Mouse (Mus musculus) thymus, adult 2 months (tissue): ENCODE results near the gene Ranbp3l. TPM values are rescaled to one million over a fixed set of nuclear protein-coding genes. Genes with fewer than 3 reads are reported as not detected.

Experiments
- DNase-seq: peaks from one replicate; pipeline ENCODE4 v3.0.0; 2021
- H3K27ac ChIP-seq: fragments of 200-500 bp; 2 replicates; pipeline ENCODE4 v1.5.1; 2012; ENCODE audit warnings: low read length, control low read depth; ENCODE audit not compliant: control insufficient read depth, insufficient read depth
- H3K27me3 ChIP-seq: fragments of 200-500 bp; 2 replicates; pipeline ENCODE4 v1.6.1; 2012; ENCODE audit warnings: mild to moderate bottlenecking, low read length, moderate library complexity, mixed read lengths; ENCODE audit not compliant: control insufficient read depth, insufficient read depth
- H3K36me3 ChIP-seq: fragments of 200-500 bp; 2 replicates; pipeline ENCODE4 v1.6.1; 2012; ENCODE audit warnings: mild to moderate bottlenecking, low read length, moderate library complexity; ENCODE audit not compliant: control insufficient read depth, insufficient read depth
- H3K4me1 ChIP-seq: fragments of 200-500 bp; replicated peaks from 2 replicates; pipeline ENCODE4 v1.6.1; 2012; ENCODE audit warnings: low read length; ENCODE audit not compliant: control insufficient read depth, insufficient read depth
- H3K4me3 ChIP-seq: fragments of 200-500 bp; 2 replicates; pipeline ENCODE4 v1.5.1; 2012; ENCODE audit warnings: mild to moderate bottlenecking, low read length, control low read depth, moderate library complexity; ENCODE audit not compliant: control insufficient read depth, insufficient read depth
- CTCF ChIP-seq: fragments of 200-500 bp; IDR thresholded peaks from 2 replicates; pipeline ENCODE4 v1.5.1; 2012; ENCODE audit warnings: mild to moderate bottlenecking, control low read depth, low read length, moderate library complexity, borderline replicate concordance; ENCODE audit not compliant: control insufficient read depth, poor library complexity, insufficient read depth; ENCODE audit errors: extremely low read depth
- POLR2A ChIP-seq: fragments of 200-500 bp; IDR thresholded peaks from 2 replicates; pipeline ENCODE4 v1.6.1; 2012; ENCODE audit warnings: mild to moderate bottlenecking, low read length, control low read depth, moderate library complexity; ENCODE audit not compliant: control insufficient read depth, poor library complexity, insufficient read depth; ENCODE audit errors: extremely low read depth
- WGBS: fragments of 180-500 bp; shearing (Covaris S2); methylation state at CpG from one replicate; pipeline ENCODE4 v1.1.7; 2018; 5-methylcytosine and 5-hydroxymethylcytosine counted together
- polyA plus RNA-seq: library from polyadenylated mRNA; depleted of rRNA; stranded (reverse); fragments of >200 nt; gene quantifications from 2 replicates; pipeline ENCODE4 v1.2.3, GENCODE M21; 2012

Gene Ranbp3l
- polyA plus RNA-seq, 1 experiment, result 0.15 TPM

- H3K27ac ChIP-seq, result no peak overlapping the region
Measured at GRCm38 (mm10) chr15:8968229-8968595, 463 bp downstream of the Ranbp3l start.

GRCm38 (mm10) chr15:8969061-8969635, 1.4 kb downstream of the Ranbp3l start:
- WGBS, result 86% methylated on average over 10 of the region's 10 CpGs
- Histone ChIP-seq H3K36me3 (no peaks in the 10 kb centered on the region), H3K4me1 (no peaks in the 10 kb centered on the region), H3K27me3 (no peaks in the 10 kb centered on the region), H3K4me3 (no peak overlapping the region), H3K27ac (no peak overlapping the region)
- TF ChIP-seq POLR2A, result no peak
- TF ChIP-seq CTCF, result no peak
- DNase-seq, result no peak

More at GRCm38 (mm10) chr15:8968229-8968595, 463 bp downstream of the Ranbp3l start:
- DNase-seq, result no peak
- Histone ChIP-seq H3K4me3 (no peak overlapping the region), H3K36me3 (no peaks in the 10 kb centered on the region), H3K27me3 (no peaks in the 10 kb centered on the region), H3K4me1 (no peaks in the 10 kb centered on the region)
- 88% methylated on average over 14 of the region's 14 CpGs for WGBS
- TF ChIP-seq POLR2A (no peak), CTCF (no peak)

GRCm38 (mm10) chr15:8991211-8991610, 23.5 kb downstream of the Ranbp3l start:
- TF ChIP-seq POLR2A, result no peak
- 95% methylated on average over 6 of the region's 6 CpGs for WGBS
- Histone ChIP-seq H3K4me3 (no peak overlapping the region), H3K4me1 (no peaks in the 10 kb centered on the region), H3K27me3 (no peaks in the 10 kb centered on the region), H3K36me3 (no peaks in the 10 kb centered on the region), H3K27ac (no peak overlapping the region)
- DNase-seq, result no peak

GRCm38 (mm10) chr15:8991859-8992838, 24.4 kb downstream of the Ranbp3l start:
- no peaks in the 10 kb centered on the region for H3K4me1 ChIP-seq
- TF ChIP-seq CTCF (no peak), POLR2A (no peak)
- DNase-seq, result no peak
- no peak overlapping the region for H3K27ac ChIP-seq
- 83% methylated on average over 12 of the region's 12 CpGs for WGBS
- no peak overlapping the region for H3K4me3 ChIP-seq
- no peaks in the 10 kb centered on the region for H3K27me3 ChIP-seq
- H3K36me3 ChIP-seq, result no peaks in the 10 kb centered on the region

- no peak for TF ChIP-seq POLR2A
- TF ChIP-seq CTCF, result no peak
- no peaks in the 10 kb centered on the region for H3K36me3 ChIP-seq
- whole genome bisulfite sequencing, result 72% methylated on average over 8 of the region's 8 CpGs
- no peak overlapping the region for H3K4me3 ChIP-seq
- H3K27me3 ChIP-seq, result no peaks in the 10 kb centered on the region
- H3K27ac ChIP-seq, result no peak overlapping the region
- no peaks in the 10 kb centered on the region for H3K4me1 ChIP-seq
- no peak for DNase-seq
Measured at GRCm38 (mm10) chr15:8994608-8995277, 27.0 kb downstream of the Ranbp3l start.

- H3K27ac ChIP-seq, result no peak overlapping the region
- no peak overlapping the region for H3K4me3 ChIP-seq
- no peaks in the 10 kb centered on the region for H3K4me1 ChIP-seq
- H3K36me3 ChIP-seq, result no peaks in the 10 kb centered on the region
- no peak for DNase-seq
- TF ChIP-seq POLR2A (no peak), CTCF (no peak)
- WGBS, result 36% methylated on average over 7 of the region's 7 CpGs
- H3K27me3 ChIP-seq, result no peaks in the 10 kb centered on the region
Measured at GRCm38 (mm10) chr15:8995490-8995889, 27.7 kb downstream of the Ranbp3l start.
